Mouse (Mus musculus) forebrain, embryonic 11.5 days (tissue): ENCODE results near the gene Prdm10. TPM values are rescaled to one million over a fixed set of nuclear protein-coding genes. Genes with fewer than 3 reads are reported as not detected.

ENCODE experiments used
- polyA plus RNA-seq: library from polyadenylated mRNA; unstranded; fragments of >200 nt; fragmentation: Nextera tagmentation; extraction: Ambion mirVana; gene quantifications from 2 replicates; pipeline ENCODE4 v1.2.1, GENCODE M21; 2014

Gene Prdm10
- polyA plus RNA-seq, 1 experiment from 2014 or later, result 10.1 TPM

Other genes with a start within 250 kb of the Prdm10 start
- gene Zbtb44, start 249.9 kb upstream of the Prdm10 start, polyA plus RNA-seq, result 5.8 and 6.8 TPM in 2 replicates
- gene St14, start 148.7 kb upstream of the Prdm10 start, polyA plus RNA-seq, result 2.7 and 3.7 TPM in 2 replicates
- 209 and 217 TPM in 2 replicates for gene Aplp2, start 68.7 kb upstream of the Prdm10 start, polyA plus RNA-seq
- 25.6 and 25.7 TPM in 2 replicates for gene Nfrkb, start 105.7 kb downstream of the Prdm10 start, polyA plus RNA-seq
- gene Tmem45b, start 183.9 kb downstream of the Prdm10 start, polyA plus RNA-seq, result not detected in 2 replicates